Mouse (Mus musculus) testis, postnatal 14 days (tissue): ENCODE measurements at regions not wholly inside any gene's neighbourhood (a gene's known extent, or its start where the extent isn't known, plus 50 kb on each side); places are given as distances from the start of the nearest gene placed in this dataset.

Experiments used
- DNase-seq: peaks from one replicate; pipeline ENCODE4 v3.0.0; 2021; ENCODE audit warnings: low spot score

- DNase-seq = no peak
Measured at GRCm38 (mm10) chr4:29133404-29134307, 320.7 kb downstream of the Epha7 start.

GRCm38 (mm10) chr4:29135685-29136385, 322.9 kb downstream of the Epha7 start:
- no peak for DNase-seq

DNA sequence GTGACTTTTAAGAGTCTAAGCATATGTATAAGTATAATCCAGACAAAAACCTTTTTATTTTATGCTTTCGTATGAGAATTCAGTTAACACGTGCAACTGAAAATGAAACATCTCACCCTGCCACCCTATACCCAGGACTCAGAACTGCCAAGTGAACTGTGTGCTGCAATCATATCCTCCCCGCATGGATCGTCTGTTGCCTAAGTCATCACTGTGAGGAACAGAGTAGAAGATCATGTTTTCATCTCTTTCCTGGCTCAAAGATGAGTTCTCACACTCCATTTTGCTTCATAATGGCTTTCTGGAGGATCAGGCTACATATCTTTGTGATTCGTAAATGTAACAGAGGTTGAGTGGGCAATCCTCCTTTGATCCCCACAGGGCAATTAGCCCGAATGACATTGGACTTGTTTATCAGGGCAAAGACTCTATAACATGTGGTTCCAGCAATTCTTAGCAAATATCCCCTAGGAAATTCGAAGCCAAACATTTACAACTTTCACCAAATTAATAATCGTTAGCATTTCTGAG, 325.9 kb downstream of the Epha7 start:
- DNase-seq = no peak

DNA sequence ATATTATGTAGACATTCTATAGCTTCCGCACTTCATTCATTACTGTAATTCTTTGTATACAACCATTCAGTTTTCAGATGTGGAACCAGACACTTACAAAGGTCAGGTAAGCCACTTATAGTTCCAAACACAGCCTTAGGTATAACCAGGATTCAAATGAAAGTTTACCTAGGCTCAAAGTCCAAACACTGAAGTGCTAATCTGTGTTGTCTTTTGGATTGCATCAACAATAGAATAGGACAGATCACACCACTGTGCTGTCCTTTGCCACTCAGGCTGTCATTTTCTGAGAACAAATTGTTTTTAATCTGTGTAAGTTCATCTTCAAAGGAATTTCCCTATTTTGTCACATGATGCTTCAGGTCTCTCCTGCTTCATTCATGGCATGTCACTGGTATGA, 330.5 kb downstream of the Epha7 start:
- DNase-seq = no peak

GRCm38 (mm10) chr4:29145242-29145641, 332.3 kb downstream of the Epha7 start:
- no peak for DNase-seq

- peak; percentile 46 for DNase-seq
Measured at GRCm38 (mm10) chr4:29152134-29152867, 339.4 kb downstream of the Epha7 start.

- DNase-seq = no peak
Measured at GRCm38 (mm10) chr4:29182494-29182893, 369.6 kb downstream of the Epha7 start.

- DNase-seq = no peak
Measured at GRCm38 (mm10) chr4:29183411-29183810, 370.5 kb downstream of the Epha7 start.

GRCm38 (mm10) chr4:29183818-29184217, 370.9 kb downstream of the Epha7 start:
- no peak for DNase-seq

DNA sequence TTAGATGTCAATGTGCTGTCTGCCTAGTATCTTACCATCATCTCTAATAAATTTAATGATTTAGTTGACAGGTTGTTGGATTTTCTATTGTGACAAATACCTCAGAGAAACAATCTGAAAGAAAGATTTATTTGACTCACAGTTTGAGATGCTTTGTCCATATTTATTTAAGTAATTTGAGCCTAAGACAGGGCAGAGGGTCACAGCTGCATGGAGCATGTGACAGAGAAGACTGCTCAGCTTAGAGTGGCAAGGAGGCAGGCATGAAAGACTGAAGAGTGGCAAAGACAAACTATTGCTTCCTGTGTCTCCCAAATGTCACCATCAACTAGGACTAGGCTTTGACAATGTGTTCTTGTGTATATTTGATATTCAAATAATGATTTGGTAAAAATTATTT, 388.0 kb downstream of the Epha7 start:
- DNase-seq = no peak
